Mouse (Mus musculus) heart, postnatal 0 days (tissue): ENCODE results near the gene Zfr. TPM values are rescaled to one million over a fixed set of nuclear protein-coding genes. Genes with fewer than 3 reads are reported as not detected.

Source experiments
- ATAC-seq: fragments of 200-750 bp; cut with Nextera tagmentation; 2 replicates; pipeline ENCODE4 v1.8.0; 2017; ENCODE audit warnings: low read depth, moderate number of reproducible peaks, moderate library complexity; ENCODE audit not compliant: insufficient read depth
- DNase-seq: peaks from one replicate; pipeline ENCODE4 v3.0.0-alpha.2; 2016; ENCODE audit warnings: low spot score
- H3K27ac ChIP-seq: fragments of 300-500 bp; sonication (generic); 2 replicates; pipeline ENCODE4 v1.5.1; 2014; ENCODE audit warnings: low read depth, mild to moderate bottlenecking
- H3K27me3 ChIP-seq: fragments of 300-500 bp; sonication (generic); 2 replicates; pipeline ENCODE4 v1.6.1; 2014; ENCODE audit warnings: low read length, mixed read lengths; ENCODE audit not compliant: control insufficient read depth, insufficient read depth
- H3K36me3 ChIP-seq: fragments of 300-500 bp; sonication (generic); replicated peaks from 2 replicates; pipeline ENCODE4 v1.6.1; 2014; ENCODE audit warnings: low read length, mixed read lengths; ENCODE audit not compliant: control insufficient read depth, insufficient read depth
- H3K4me1 ChIP-seq: fragments of 300-500 bp; sonication (generic); 2 replicates; pipeline ENCODE4 v1.6.1; 2014; ENCODE audit warnings: antibody characterized with exemption; ENCODE audit not compliant: control insufficient read depth, insufficient read depth
- H3K4me2 ChIP-seq: fragments of 300-500 bp; sonication (generic); 2 replicates; pipeline ENCODE4 v1.6.1; 2014; ENCODE audit warnings: low read depth, mild to moderate bottlenecking, low read length, moderate library complexity
- H3K4me3 ChIP-seq: fragments of 300-500 bp; sonication (generic); 2 replicates; pipeline ENCODE4 v1.5.1; 2014; ENCODE audit warnings: low read depth, low read length
- H3K9ac ChIP-seq: fragments of 300-500 bp; sonication (generic); replicated peaks from 2 replicates; pipeline ENCODE4 v1.6.1; 2014; ENCODE audit warnings: low read depth, low read length, mixed read lengths
- H3K9me3 ChIP-seq: fragments of 300-500 bp; sonication (generic); replicated peaks from 2 replicates; pipeline ENCODE4 v1.6.1; 2016; ENCODE audit warnings: low read length; ENCODE audit not compliant: control insufficient read depth
- CTCF ChIP-seq: IDR thresholded peaks from 2 replicates; pipeline ENCODE4 v1.5.1; 2016; ENCODE audit warnings: antibody characterized with exemption, control low read depth, low read depth
- EP300 ChIP-seq: IDR thresholded peaks from 2 replicates; pipeline ENCODE4 v1.6.1; 2016; ENCODE audit warnings: antibody characterized with exemption, low read depth
- WGBS: fragments of 180-500 bp; shearing (Covaris S2); extraction: QIAGEN DNeasy Blood & Tissue Kit; methylation state at CpG from one replicate; pipeline ENCODE4 v1.1.7; 2014; 5-methylcytosine and 5-hydroxymethylcytosine counted together
- polyA plus RNA-seq: library from polyadenylated mRNA; unstranded; fragments of >200 nt; fragmentation: Nextera tagmentation; extraction: Ambion mirVana; gene quantifications from 2 replicates; pipeline ENCODE4 v1.2.1, GENCODE M21; 2015
- total RNA-seq: library from RNA; depleted of rRNA; stranded (reverse); fragments of >200 nt; gene quantifications from 2 replicates; pipeline ENCODE4 v1.2.3, GENCODE M21; 2014; ENCODE audit warnings: low replicate concordance

The Zfr gene
- total and polyA plus RNA-seq, 2 experiments from 2014 or later = 74.3 to 119 TPM

GRCm38 (mm10) chr15:12111232-12111631 is 6.4 kb upstream of the Zfr start:
- no peak; the same call in 1 of the 2 replicates for TF ChIP-seq EP300
- TF ChIP-seq CTCF = no peak
- ATAC-seq = peak; percentile 71
- H3K27ac ChIP-seq = peak overlapping the region; percentile 79
- no peaks in the 10 kb centered on the region for H3K36me3 ChIP-seq
- H3K27me3 ChIP-seq = no peaks in the 10 kb centered on the region
- WGBS = 10% methylated on average over 7 of the region's 7 CpGs
- no peak overlapping the region for H3K4me3 ChIP-seq
- H3K9ac ChIP-seq = no peak overlapping the region
- H3K4me1 ChIP-seq = peaks cover 25% of the 10 kb centered on the region
- peak; percentile 82 for DNase-seq
- no peaks in the 10 kb centered on the region for H3K9me3 ChIP-seq
- no peak overlapping the region; the same call in 1 of the 2 replicates for H3K4me2 ChIP-seq

- Histone ChIP-seq H3K4me3 (no peak overlapping the region), H3K27ac (no peak overlapping the region), H3K9ac (no peak overlapping the region), H3K9me3 (no peaks in the 10 kb centered on the region), H3K36me3 (no peaks in the 10 kb centered on the region), H3K4me2 (no peak overlapping the region), H3K4me1 (peaks cover 25% of the 10 kb centered on the region), H3K27me3 (no peaks in the 10 kb centered on the region)
- DNase-seq (no peak), ATAC-seq (no peak)
- no peak for TF ChIP-seq EP300
- TF ChIP-seq CTCF = peak; percentile 56
- 65% methylated on average over 2 of the region's 2 CpGs for WGBS
Measured at GRCm38 (mm10) chr15:12113411-12113810, 4.2 kb upstream of the Zfr start.

GRCm38 (mm10) chr15:12114546-12114945 is 3.1 kb upstream of the Zfr start:
- H3K4me3 ChIP-seq = no peak overlapping the region
- H3K4me1 ChIP-seq = peaks cover 25% of the 10 kb centered on the region
- H3K9ac ChIP-seq = no peak overlapping the region
- 55% methylated on average over 6 of the region's 6 CpGs for WGBS
- no peaks in the 10 kb centered on the region for H3K9me3 ChIP-seq
- no peaks in the 10 kb centered on the region for H3K27me3 ChIP-seq
- H3K4me2 ChIP-seq = no peak overlapping the region
- DNase-seq (no peak), ATAC-seq (no peak)
- H3K27ac ChIP-seq = no peak overlapping the region
- H3K36me3 ChIP-seq = no peaks in the 10 kb centered on the region
- TF ChIP-seq EP300 (no peak), CTCF (no peak)

- no peak overlapping the region for H3K9ac ChIP-seq
- H3K4me1 ChIP-seq = peaks cover 20% of the 10 kb centered on the region
- no peak for ATAC-seq
- no peak overlapping the region for H3K4me3 ChIP-seq
- no peaks in the 10 kb centered on the region for H3K27me3 ChIP-seq
- 51% methylated on average over 6 of the region's 6 CpGs for WGBS
- H3K27ac ChIP-seq = no peak overlapping the region
- H3K36me3 ChIP-seq = no peaks in the 10 kb centered on the region
- no peak for DNase-seq
- no peaks in the 10 kb centered on the region for H3K9me3 ChIP-seq
- TF ChIP-seq EP300 (no peak), CTCF (no peak)
- no peak overlapping the region for H3K4me2 ChIP-seq
Measured at GRCm38 (mm10) chr15:12115722-12116230, 1.9 kb upstream of the Zfr start.

GRCm38 (mm10) chr15:12118093-12118431 is 431 bp downstream of the Zfr start:
- H3K9ac ChIP-seq = peak overlapping the region; percentile 99
- TF ChIP-seq CTCF (no peak), EP300 (no peak)
- H3K4me1 ChIP-seq = peaks cover 10% of the 10 kb centered on the region; the same call in 1 of the 2 replicates
- DNase-seq = no peak
- no peaks in the 10 kb centered on the region for H3K9me3 ChIP-seq
- peak overlapping the region; percentile 86 for H3K4me3 ChIP-seq
- H3K36me3 ChIP-seq = 0 out of 2 replicates have a peak, but pooled peaks cover 6% of the 10 kb centered on the region
- no peaks in the 10 kb centered on the region for H3K27me3 ChIP-seq
- 1% methylated on average over 34 of the region's 43 CpGs for WGBS
- peak overlapping the region; percentile 61 for H3K4me2 ChIP-seq
- peak overlapping the region; percentile 98 for H3K27ac ChIP-seq
- peak; percentile 29 for ATAC-seq
